Comparison of ENCODE assay signal across 34 mouse cellular contexts in the genomic region with DNA sequence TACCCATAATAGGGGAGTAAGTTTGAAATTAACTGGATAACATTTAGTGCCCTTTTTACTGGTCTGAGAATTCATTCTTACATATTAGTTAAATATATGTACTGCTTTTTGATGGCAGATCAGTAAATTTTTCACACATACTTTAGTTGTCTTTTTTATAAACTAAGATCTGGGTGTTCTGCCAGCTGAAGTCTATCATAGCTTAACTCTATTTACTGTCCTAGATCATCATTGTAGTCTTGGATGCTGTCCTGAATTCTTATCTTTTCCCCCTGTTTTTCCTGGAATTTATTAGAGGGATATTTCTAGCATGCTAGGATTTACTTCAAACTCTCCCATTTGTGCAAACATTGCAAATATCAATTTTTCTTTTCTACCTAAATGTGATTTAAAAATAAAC.
"Had no signal": no experiment of that assay in that cellular context is flagged by ENCODE, and none has a peak within 500 bp of the region (broad histone marks: within the 10 kb centered on the region; RNA-seq: fewer than 3 reads in every experiment).

No protein-coding gene starts in this region.

- H3K27ac ChIP-seq: heart, adult 2 months; heart, embryonic 10.5 days; heart, embryonic 13.5 days; heart, embryonic 15.5 days; hindbrain, embryonic 10.5 days; hindbrain, embryonic 12.5 days; hindbrain, embryonic 13.5 days; hindbrain, embryonic 14.5 days; hindbrain, embryonic 15.5 days; hindbrain, postnatal 0 days; intestine, embryonic 15.5 days; layer of hippocampus, adult 2 months had no signal

- H3K4me1 ChIP-seq: heart, embryonic 10.5 days; heart, embryonic 12.5 days; heart, embryonic 13.5 days; heart, embryonic 15.5 days; hindbrain, embryonic 10.5 days; hindbrain, embryonic 12.5 days; hindbrain, embryonic 13.5 days; hindbrain, embryonic 15.5 days; intestine, embryonic 15.5 days had no signal

- H3K27me3 ChIP-seq: heart, embryonic 12.5 days; heart, embryonic 13.5 days; heart, embryonic 15.5 days; hindbrain, embryonic 12.5 days; hindbrain, embryonic 13.5 days; hindbrain, embryonic 15.5 days; intestine, embryonic 15.5 days had no signal

- H3K4me2 ChIP-seq: heart, embryonic 11.5 days; heart, embryonic 12.5 days; heart, embryonic 13.5 days; heart, embryonic 15.5 days; hindbrain, embryonic 12.5 days; hindbrain, embryonic 13.5 days; hindbrain, embryonic 14.5 days; hindbrain, embryonic 15.5 days; intestine, embryonic 15.5 days had no signal

- H3K36me3 ChIP-seq: heart, embryonic 10.5 days; heart, embryonic 12.5 days; heart, embryonic 13.5 days; heart, embryonic 15.5 days; hindbrain, embryonic 10.5 days; hindbrain, embryonic 12.5 days; hindbrain, embryonic 13.5 days; hindbrain, embryonic 15.5 days; intestine, embryonic 15.5 days had no signal

- ATAC-seq: hindbrain, embryonic 16.5 days; hindbrain, postnatal 0 days; inflammation-experienced regulatory T-cells, adult 6 months; intestine, embryonic 15.5 days; intestine, embryonic 16.5 days; intestine, postnatal 0 days had no signal

- H3K9me3 ChIP-seq: heart, embryonic 10.5 days; heart, embryonic 12.5 days; heart, embryonic 13.5 days; heart, embryonic 15.5 days; hindbrain, embryonic 10.5 days; hindbrain, embryonic 12.5 days; hindbrain, embryonic 13.5 days; hindbrain, embryonic 15.5 days; intestine, embryonic 15.5 days had no signal

- H3K4me3 ChIP-seq: heart, adult 2 months; heart, embryonic 10.5 days; heart, embryonic 12.5 days; heart, embryonic 13.5 days; heart, embryonic 15.5 days; hindbrain, embryonic 10.5 days; hindbrain, embryonic 12.5 days; hindbrain, embryonic 13.5 days; hindbrain, embryonic 15.5 days; intestine, embryonic 15.5 days; layer of hippocampus, adult 2 months had no signal

- DNase-seq: heart, adult 18-20 months; heart, adult 2 months; heart, postnatal 10 days; heart, postnatal 14 days; heart, postnatal 36 days; heart, postnatal 4 days; kidney, adult 11 months; kidney, adult 18-20 months; kidney, adult 8-10 months; kidney, adult 9 months; kidney, postnatal 10 days; kidney, postnatal 14 days; kidney, postnatal 25 days; kidney, postnatal 36 days; kidney, postnatal 4 days; layer of hippocampus, adult 9-11 months; layer of hippocampus, postnatal 36 days had no signal

- H3K9ac ChIP-seq: heart, embryonic 12.5 days; heart, embryonic 13.5 days; heart, embryonic 15.5 days; hindbrain, embryonic 12.5 days; hindbrain, embryonic 13.5 days; hindbrain, embryonic 14.5 days; hindbrain, embryonic 15.5 days; intestine, embryonic 15.5 days had no signal
